Mouse (Mus musculus) megakaryocyte, adult 5-6 weeks (primary cell): ENCODE results near the gene Uqcr11. TPM values are rescaled to one million over a fixed set of nuclear protein-coding genes. Genes with fewer than 3 reads are reported as not detected.
A peak's percentile ranks its signal among the peaks of the same experiment; 100 is the strongest.

Experiments used
- ATAC-seq: 2 replicates; pipeline ENCODE4 v1.8.0; 2016; ENCODE audit warnings: mild to moderate bottlenecking, inconsistent platforms; ENCODE audit not compliant: poor library complexity, severe bottlenecking
- total RNA-seq, 2 experiments: library from RNA; stranded (forward) in 1 of 2; stranded (reverse) in 1 of 2; fragments of 153-499, 151-499 nt in 1 of 2; fragments of 221-1000, 200-1000 nt in 1 of 2; gene quantifications; 2 replicates each; pipeline versions ENCODE4 v1.2.3 to v1.2.4; 2015 to 2017

Gene Uqcr11
- total RNA-seq, 2 experiments from 2014 or later, result 108 to 129 TPM

GRCm38 (mm10) chr10:80399191-80399972, 7.2 kb downstream of the Uqcr11 start, which contains the start of gene Mbd3:
Gene Mbd3, minus strand, starts transcription at chr10:80399550.
- ATAC-seq, result peak; percentile 91

- ATAC-seq, result peak; percentile 66
Observed at GRCm38 (mm10) chr10:80398719-80399190, 7.9 kb downstream of the Uqcr11 start.

- ATAC-seq, result no peak
Observed at GRCm38 (mm10) chr10:80398174-80398535, 8.5 kb downstream of the Uqcr11 start.

- no peak for ATAC-seq
Observed at GRCm38 (mm10) chr10:80397524-80398173, 9.0 kb downstream of the Uqcr11 start.

GRCm38 (mm10) chr10:80396822-80397523, 9.7 kb downstream of the Uqcr11 start:
- ATAC-seq, result no peak

- no peak for ATAC-seq
Observed at GRCm38 (mm10) chr10:80395025-80395627, 11.5 kb downstream of the Uqcr11 start.

- ATAC-seq, result no peak
Observed at GRCm38 (mm10) chr10:80392687-80393086, 13.9 kb downstream of the Uqcr11 start.

- no peak for ATAC-seq
Observed at GRCm38 (mm10) chr10:80390697-80391096, 15.9 kb downstream of the Uqcr11 start.

- ATAC-seq, result no peak
Observed at GRCm38 (mm10) chr10:80389185-80389708, 17.4 kb downstream of the Uqcr11 start.

- ATAC-seq, result no peak
Observed at GRCm38 (mm10) chr10:80388731-80389130, 17.9 kb downstream of the Uqcr11 start.

- ATAC-seq, result peak; percentile 62
Observed at GRCm38 (mm10) chr10:80387522-80387959, 19.1 kb downstream of the Uqcr11 start, which contains the start of gene Mex3d. Gene Mex3d, minus strand, starts transcription at chr10:80387659.

GRCm38 (mm10) chr10:80386735-80387471, 19.7 kb downstream of the Uqcr11 start:
- no peak for ATAC-seq

- ATAC-seq, result no peak
Observed at GRCm38 (mm10) chr10:80385811-80386734, 20.6 kb downstream of the Uqcr11 start.

GRCm38 (mm10) chr10:80385310-80385709, 21.3 kb downstream of the Uqcr11 start:
- no peak for ATAC-seq

- no peak for ATAC-seq
Observed at GRCm38 (mm10) chr10:80384709-80385108, 21.9 kb downstream of the Uqcr11 start.

GRCm38 (mm10) chr10:80384115-80384639, 22.5 kb downstream of the Uqcr11 start:
- ATAC-seq, result no peak

- no peak for ATAC-seq
Observed at GRCm38 (mm10) chr10:80383431-80383830, 23.2 kb downstream of the Uqcr11 start.

- no peak for ATAC-seq
Observed at GRCm38 (mm10) chr10:80382641-80383365, 23.8 kb downstream of the Uqcr11 start.
